Mouse (Mus musculus) thymus, adult 2 months (tissue): Measurements from ENCODE around the gene Rab7. TPM values are rescaled to one million over a fixed set of nuclear protein-coding genes. Genes with fewer than 3 reads are reported as not detected.

Experiments
- DNase-seq: peaks from one replicate; pipeline ENCODE4 v3.0.0; 2021
- H3K27ac ChIP-seq: fragments of 200-500 bp; 2 replicates; pipeline ENCODE4 v1.5.1; 2012; ENCODE audit warnings: low read length, control low read depth; ENCODE audit not compliant: control insufficient read depth, insufficient read depth
- H3K27me3 ChIP-seq: fragments of 200-500 bp; 2 replicates; pipeline ENCODE4 v1.6.1; 2012; ENCODE audit warnings: mild to moderate bottlenecking, low read length, moderate library complexity, mixed read lengths; ENCODE audit not compliant: control insufficient read depth, insufficient read depth
- H3K36me3 ChIP-seq: fragments of 200-500 bp; 2 replicates; pipeline ENCODE4 v1.6.1; 2012; ENCODE audit warnings: mild to moderate bottlenecking, low read length, moderate library complexity; ENCODE audit not compliant: control insufficient read depth, insufficient read depth
- H3K4me1 ChIP-seq: fragments of 200-500 bp; replicated peaks from 2 replicates; pipeline ENCODE4 v1.6.1; 2012; ENCODE audit warnings: low read length; ENCODE audit not compliant: control insufficient read depth, insufficient read depth
- H3K4me3 ChIP-seq: fragments of 200-500 bp; 2 replicates; pipeline ENCODE4 v1.5.1; 2012; ENCODE audit warnings: mild to moderate bottlenecking, low read length, control low read depth, moderate library complexity; ENCODE audit not compliant: control insufficient read depth, insufficient read depth
- CTCF ChIP-seq: fragments of 200-500 bp; IDR thresholded peaks from 2 replicates; pipeline ENCODE4 v1.5.1; 2012; ENCODE audit warnings: mild to moderate bottlenecking, control low read depth, low read length, moderate library complexity, borderline replicate concordance; ENCODE audit not compliant: control insufficient read depth, poor library complexity, insufficient read depth; ENCODE audit errors: extremely low read depth
- POLR2A ChIP-seq: fragments of 200-500 bp; IDR thresholded peaks from 2 replicates; pipeline ENCODE4 v1.6.1; 2012; ENCODE audit warnings: mild to moderate bottlenecking, low read length, control low read depth, moderate library complexity; ENCODE audit not compliant: control insufficient read depth, poor library complexity, insufficient read depth; ENCODE audit errors: extremely low read depth
- WGBS: fragments of 180-500 bp; shearing (Covaris S2); methylation state at CpG from one replicate; pipeline ENCODE4 v1.1.7; 2018; 5-methylcytosine and 5-hydroxymethylcytosine counted together
- polyA plus RNA-seq: library from polyadenylated mRNA; depleted of rRNA; stranded (reverse); fragments of >200 nt; gene quantifications from 2 replicates; pipeline ENCODE4 v1.2.3, GENCODE M21; 2012

Rab7 gene
- polyA plus RNA-seq, 1 experiment = 148 TPM

DNA sequence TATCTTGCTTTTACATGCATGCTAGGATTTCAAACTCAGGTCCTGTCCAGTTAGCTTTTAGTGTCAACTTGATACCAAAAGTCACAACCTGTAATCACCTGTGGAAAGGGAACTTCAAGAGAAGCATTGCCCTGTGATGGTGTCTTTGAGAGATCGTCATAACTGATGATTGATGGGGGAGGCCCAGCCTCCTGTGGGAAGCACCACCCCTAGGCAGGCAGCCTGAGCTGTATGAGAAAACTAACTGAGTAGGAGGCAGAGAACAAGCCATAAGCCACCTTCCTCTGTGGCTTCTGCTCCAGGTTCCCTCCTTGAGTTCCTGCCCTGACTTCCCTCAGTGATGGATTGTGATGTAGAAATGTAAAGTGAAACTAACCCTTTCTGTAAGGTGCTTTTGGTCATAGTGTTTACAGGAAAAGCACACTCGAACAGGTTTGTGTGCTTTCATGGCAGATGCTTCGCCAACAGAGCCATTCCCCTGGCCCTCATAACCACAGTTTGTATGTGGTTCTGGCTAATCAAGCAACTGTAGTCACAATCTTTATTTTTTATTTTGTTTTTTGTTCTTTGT lies 19.1 kb upstream of the Rab7 start:
- Histone ChIP-seq H3K4me1 (peaks cover 7% of the 10 kb centered on the region), H3K4me3 (no peak overlapping the region), H3K27me3 (no peaks in the 10 kb centered on the region), H3K36me3 (no peaks in the 10 kb centered on the region), H3K27ac (peak overlapping the region; percentile 19; the same call in 1 of the 2 replicates)
- no peak for TF ChIP-seq CTCF
- no peak for TF ChIP-seq POLR2A
- 44% methylated on average over 3 of the region's 3 CpGs for WGBS
- no peak for DNase-seq

DNA sequence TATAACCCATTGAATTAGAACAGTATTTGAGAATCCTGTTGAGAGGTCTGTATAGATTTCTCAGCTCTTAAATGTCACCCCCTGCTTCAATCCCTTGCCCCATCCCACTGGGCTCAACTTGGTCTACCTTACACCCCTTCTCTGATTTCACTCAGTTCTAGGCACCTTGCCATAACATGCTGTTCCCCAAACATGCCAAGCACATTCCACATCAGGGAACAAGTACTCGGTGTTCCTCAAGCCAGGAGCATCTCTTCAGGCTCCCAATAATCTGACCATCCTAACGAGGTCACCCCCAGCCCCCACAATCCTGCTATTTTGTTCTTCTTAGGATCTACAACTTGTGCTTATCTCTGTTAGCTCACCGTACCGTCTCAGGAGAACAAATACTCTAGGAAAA lies 17.3 kb upstream of the Rab7 start:
- no peak overlapping the region for H3K4me3 ChIP-seq
- 96% methylated on average over 4 of the region's 4 CpGs for WGBS
- H3K27ac ChIP-seq = no peak overlapping the region
- peaks cover 7% of the 10 kb centered on the region for H3K4me1 ChIP-seq
- no peak for TF ChIP-seq POLR2A
- TF ChIP-seq CTCF = no peak
- H3K27me3 ChIP-seq = no peaks in the 10 kb centered on the region
- no peak for DNase-seq
- H3K36me3 ChIP-seq = no peaks in the 10 kb centered on the region

DNA sequence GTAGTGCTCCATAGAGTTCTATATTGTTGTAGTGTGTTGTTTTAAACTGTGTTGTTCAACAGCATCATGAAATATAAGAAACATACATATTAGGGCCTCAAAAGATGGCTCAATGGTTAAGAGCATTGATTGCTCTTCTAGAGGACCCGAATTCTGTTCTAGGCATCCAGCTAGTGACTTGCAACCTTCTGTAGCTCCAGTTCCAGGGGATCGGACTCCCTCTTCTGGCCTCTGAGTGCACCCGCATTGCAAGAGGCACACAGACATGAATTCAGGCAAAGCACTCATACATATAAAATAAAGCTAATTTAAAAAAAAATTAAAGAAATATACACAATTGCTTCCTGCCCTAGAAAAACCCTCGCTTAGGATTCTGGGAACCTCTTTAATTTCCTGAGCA lies 16.3 kb upstream of the Rab7 start:
- Histone ChIP-seq H3K27ac (no peak overlapping the region), H3K27me3 (no peaks in the 10 kb centered on the region), H3K4me1 (peaks cover 7% of the 10 kb centered on the region), H3K36me3 (no peaks in the 10 kb centered on the region), H3K4me3 (no peak overlapping the region)
- WGBS = 96% methylated on average over 4 of the region's 4 CpGs
- TF ChIP-seq CTCF = no peak
- TF ChIP-seq POLR2A = no peak
- DNase-seq = no peak

DNA sequence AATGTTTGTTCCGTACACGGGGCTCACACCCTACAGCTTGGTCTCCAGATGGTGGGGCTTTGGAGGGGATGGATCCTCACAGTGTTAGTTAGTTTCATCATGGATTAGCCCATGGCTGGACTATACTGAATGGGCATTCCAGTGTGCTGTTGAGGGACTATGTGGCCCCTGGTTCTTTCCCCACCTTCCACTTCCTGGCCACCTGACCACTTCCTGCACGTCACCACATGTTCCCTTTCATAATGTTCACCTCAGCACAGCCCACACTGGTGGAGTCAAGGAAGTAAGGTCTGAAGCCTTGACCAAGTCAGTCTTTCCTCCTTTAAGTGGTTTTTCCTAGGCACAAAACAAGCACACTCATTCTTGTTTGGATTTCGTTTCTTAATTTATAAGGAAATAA lies 15.5 kb upstream of the Rab7 start:
- H3K4me3 ChIP-seq = no peak overlapping the region
- TF ChIP-seq POLR2A = no peak
- TF ChIP-seq CTCF = no peak
- H3K27ac ChIP-seq = no peak overlapping the region
- 41% methylated on average over 4 of the region's 4 CpGs for WGBS
- H3K4me1 ChIP-seq = peaks cover 7% of the 10 kb centered on the region
- H3K36me3 ChIP-seq = no peaks in the 10 kb centered on the region
- DNase-seq = no peak
- H3K27me3 ChIP-seq = no peaks in the 10 kb centered on the region

DNA sequence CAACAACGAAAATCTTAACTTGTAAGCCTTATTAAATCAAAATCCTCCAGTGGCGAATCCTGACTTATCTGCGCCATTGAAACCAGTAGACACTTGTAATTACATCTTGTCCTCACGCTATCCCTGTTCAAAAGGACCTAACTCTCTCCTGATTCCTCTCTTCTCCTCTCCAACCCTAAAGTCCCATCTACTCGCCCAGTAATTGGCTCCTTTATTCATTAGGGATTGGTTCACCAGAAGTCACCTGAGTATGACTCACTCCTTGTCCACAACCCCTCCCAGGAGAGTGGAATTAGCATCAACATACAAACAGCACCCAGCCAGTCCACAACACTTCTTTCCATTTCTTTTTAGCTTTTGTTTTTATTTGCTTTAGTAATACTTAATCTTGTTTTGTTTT lies 14.8 kb upstream of the Rab7 start:
- H3K27me3 ChIP-seq = no peaks in the 10 kb centered on the region
- TF ChIP-seq POLR2A (no peak), CTCF (no peak)
- no peak for DNase-seq
- no peaks in the 10 kb centered on the region for H3K36me3 ChIP-seq
- H3K4me1 ChIP-seq = peaks cover 3% of the 10 kb centered on the region
- H3K4me3 ChIP-seq = no peak overlapping the region
- 98% methylated on average over 5 of the region's 5 CpGs for WGBS
- H3K27ac ChIP-seq = no peak overlapping the region

DNA sequence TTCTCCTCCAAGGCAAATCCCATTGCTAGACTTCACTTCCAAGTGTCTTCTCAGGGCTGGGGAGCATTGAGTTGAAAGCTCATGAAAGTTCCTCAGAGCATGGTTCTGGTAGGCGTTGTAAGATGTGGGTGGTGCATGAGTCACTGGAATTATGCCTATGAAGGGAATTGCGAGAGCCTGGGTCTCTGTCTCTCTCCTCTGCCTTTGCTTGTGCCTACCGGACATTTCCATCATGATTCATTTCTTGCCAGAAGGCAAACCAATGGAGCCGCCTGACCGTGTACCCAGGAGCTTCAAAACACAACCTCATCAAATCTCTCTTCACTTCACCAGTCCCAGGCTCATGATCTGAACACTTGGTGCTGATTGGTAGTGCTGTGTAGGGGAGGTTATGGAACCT lies 11.8 kb upstream of the Rab7 start:
- H3K27me3 ChIP-seq = no peaks in the 10 kb centered on the region
- H3K4me3 ChIP-seq = no peak overlapping the region
- H3K36me3 ChIP-seq = no peaks in the 10 kb centered on the region
- TF ChIP-seq POLR2A (no peak), CTCF (no peak)
- H3K27ac ChIP-seq = no peak overlapping the region
- DNase-seq = no peak
- H3K4me1 ChIP-seq = no peaks in the 10 kb centered on the region
- 97% methylated on average over 5 of the region's 5 CpGs for WGBS

DNA sequence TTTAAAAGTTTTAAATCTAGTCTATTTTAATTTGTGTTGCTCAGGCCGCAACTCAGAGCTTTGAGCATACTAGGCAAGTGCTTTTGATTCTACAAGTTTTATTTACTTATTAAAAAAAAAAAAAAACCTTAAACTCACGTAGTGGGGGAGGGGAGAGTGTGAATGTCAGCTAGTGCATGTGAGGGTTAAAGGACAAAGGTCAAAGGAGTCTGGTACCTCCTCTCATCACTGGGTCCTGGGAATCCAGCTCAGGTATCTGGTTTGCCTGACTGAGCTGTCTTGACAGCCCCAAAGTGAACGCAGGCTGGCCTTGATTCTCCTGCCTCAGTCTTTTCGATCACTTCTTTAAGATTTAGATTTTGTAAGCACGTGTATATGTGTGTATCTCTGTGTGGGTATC lies 10.6 kb upstream of the Rab7 start:
- Histone ChIP-seq H3K27ac (no peak overlapping the region), H3K4me1 (no peaks in the 10 kb centered on the region), H3K36me3 (no peaks in the 10 kb centered on the region), H3K4me3 (no peak overlapping the region), H3K27me3 (no peaks in the 10 kb centered on the region)
- DNase-seq = no peak
- WGBS = 92% methylated on average over 5 of the region's 5 CpGs
- TF ChIP-seq POLR2A = no peak
- TF ChIP-seq CTCF = no peak
